Mouse (Mus musculus): ENCODE measurements at regions not wholly inside any gene's neighbourhood (a gene's known extent, or its start where the extent isn't known, plus 50 kb on each side); places are given as distances from the start of the nearest gene placed in this dataset.
A peak's percentile ranks its signal among the peaks of the same experiment; 100 is the strongest.
"Not testable (repeated sequence)": the region's sequence is repeated elsewhere in the genome, so short reads cannot be mapped to it uniquely, and the experiment has no call there.

- DNase-seq (ENCODE audit: low read depth): no peak
Measured at GRCm38 (mm10) chr6:101874894-101875293, 497.2 kb upstream of the Pdzrn3 start.

GRCm38 (mm10) chr6:101858895-101859294 is 481.2 kb upstream of the Pdzrn3 start:
- DNase-seq (ENCODE audit: low read depth): no peak

- DNase-seq (ENCODE audit: low read depth): no peak
Measured at GRCm38 (mm10) chr6:101840695-101841094, 463.0 kb upstream of the Pdzrn3 start.

GRCm38 (mm10) chr6:101837563-101837962 is 459.9 kb upstream of the Pdzrn3 start:
- no peak for DNase-seq (ENCODE audit: low read depth)

GRCm38 (mm10) chr6:101793986-101794385 is 416.3 kb upstream of the Pdzrn3 start:
- DNase-seq (ENCODE audit: low read depth): no peak

GRCm38 (mm10) chr6:101777864-101778263 is 400.2 kb upstream of the Pdzrn3 start:
- DNase-seq (ENCODE audit: low read depth): peak; percentile 3

- DNase-seq (ENCODE audit: low read depth): no peak
Measured at GRCm38 (mm10) chr6:101773151-101773550, 395.5 kb upstream of the Pdzrn3 start.

- DNase-seq (ENCODE audit: low read depth): no peak
Measured at GRCm38 (mm10) chr6:101735107-101735506, 357.4 kb upstream of the Pdzrn3 start.

GRCm38 (mm10) chr6:101720513-101720912 is 342.8 kb upstream of the Pdzrn3 start:
- no peak for DNase-seq (ENCODE audit: low read depth)

- no peak for DNase-seq (ENCODE audit: low read depth)
Measured at GRCm38 (mm10) chr6:101689684-101690083, 312.0 kb upstream of the Pdzrn3 start.

GRCm38 (mm10) chr6:101686578-101686977 is 308.9 kb upstream of the Pdzrn3 start:
- DNase-seq (ENCODE audit: low read depth): no peak

GRCm38 (mm10) chr6:101685734-101686133 is 308.0 kb upstream of the Pdzrn3 start:
- DNase-seq (ENCODE audit: low read depth): no peak

GRCm38 (mm10) chr6:101684390-101684789 is 306.7 kb upstream of the Pdzrn3 start:
- peak; percentile 11 for DNase-seq (ENCODE audit: low read depth)

GRCm38 (mm10) chr6:101674846-101675245 is 297.1 kb upstream of the Pdzrn3 start:
- DNase-seq (ENCODE audit: low read depth): no peak

GRCm38 (mm10) chr6:101670770-101671169 is 293.1 kb upstream of the Pdzrn3 start:
- DNase-seq (ENCODE audit: low read depth): no peak

GRCm38 (mm10) chr6:101669118-101669845 is 291.6 kb upstream of the Pdzrn3 start:
- DNase-seq (ENCODE audit: low read depth): no peak

- no peak for DNase-seq (ENCODE audit: low read depth)
Measured at GRCm38 (mm10) chr6:101654351-101654750, 276.7 kb upstream of the Pdzrn3 start.

- DNase-seq (ENCODE audit: low read depth): not testable (repeated sequence)
Measured at GRCm38 (mm10) chr6:101650348-101650747, 272.7 kb upstream of the Pdzrn3 start.

GRCm38 (mm10) chr6:101617295-101617694 is 239.6 kb upstream of the Pdzrn3 start:
- no peak for DNase-seq (ENCODE audit: low read depth)

GRCm38 (mm10) chr6:101616776-101617175 is 239.1 kb upstream of the Pdzrn3 start:
- DNase-seq (ENCODE audit: low read depth): no peak

- no peak for DNase-seq (ENCODE audit: low read depth)
Measured at GRCm38 (mm10) chr6:101609015-101609414, 231.3 kb upstream of the Pdzrn3 start.

- no peak for DNase-seq (ENCODE audit: low read depth)
Measured at GRCm38 (mm10) chr6:101603083-101603482, 225.4 kb upstream of the Pdzrn3 start.

- no peak for DNase-seq (ENCODE audit: low read depth)
Measured at GRCm38 (mm10) chr6:101596995-101597394, 219.3 kb upstream of the Pdzrn3 start.

All from induced T-regulatory cell, adult 2 months (primary cell).